Mouse (Mus musculus) A20 (cell line): ENCODE measurements around the gene Camkk1.
A peak's percentile ranks its signal among the peaks of the same experiment; 100 is the strongest.

Experiments
- DNase-seq: peaks from one replicate; pipeline ENCODE4 v3.0.0-alpha.2; 2011; ENCODE audit warnings: low read depth, low spot score

Gene Camkk1

GRCm38 (mm10) chr11:73049335-73049734 lies 30.5 kb downstream of the Camkk1 start:
- peak; percentile 62 for DNase-seq

GRCm38 (mm10) chr11:73052795-73053194 lies 34.0 kb downstream of the Camkk1 start:
- DNase-seq: no peak

- no peak for DNase-seq
Observed at GRCm38 (mm10) chr11:73057701-73058100, 38.9 kb downstream of the Camkk1 start.

GRCm38 (mm10) chr11:73059630-73060029 lies 40.8 kb downstream of the Camkk1 start:
- DNase-seq: no peak

- no peak for DNase-seq
Observed at GRCm38 (mm10) chr11:73061413-73061812, 42.6 kb downstream of the Camkk1 start.

GRCm38 (mm10) chr11:73071839-73072238 lies 53.0 kb downstream of the Camkk1 start:
- peak; percentile 44 for DNase-seq

GRCm38 (mm10) chr11:73076295-73076694 lies 57.5 kb downstream of the Camkk1 start:
- DNase-seq: no peak

GRCm38 (mm10) chr11:73076733-73077132 lies 57.9 kb downstream of the Camkk1 start:
- no peak for DNase-seq

- no peak for DNase-seq
Observed at GRCm38 (mm10) chr11:73077211-73077720, 58.5 kb downstream of the Camkk1 start.

GRCm38 (mm10) chr11:73078615-73079014 lies 59.8 kb downstream of the Camkk1 start:
- no peak for DNase-seq

- no peak for DNase-seq
Observed at GRCm38 (mm10) chr11:73080306-73080705, 61.5 kb downstream of the Camkk1 start.

- peak; percentile 74 for DNase-seq
Observed at GRCm38 (mm10) chr11:73084303-73084702, 65.5 kb downstream of the Camkk1 start.

- no peak for DNase-seq
Observed at GRCm38 (mm10) chr11:73084804-73085231, 66.0 kb downstream of the Camkk1 start.

GRCm38 (mm10) chr11:73085391-73085790 lies 66.6 kb downstream of the Camkk1 start:
- DNase-seq: no peak

GRCm38 (mm10) chr11:73087700-73088480 lies 69.1 kb downstream of the Camkk1 start:
- DNase-seq: no peak

GRCm38 (mm10) chr11:73090283-73090682 lies 71.5 kb downstream of the Camkk1 start, which contains the start of gene Itgae:
Gene Itgae, plus strand, starts transcription at chr11:73090583.
- DNase-seq: no peak

GRCm38 (mm10) chr11:73090826-73091225 lies 72.0 kb downstream of the Camkk1 start:
- no peak for DNase-seq
